Mouse (Mus musculus) layer of hippocampus, postnatal 10 days (tissue): ENCODE data around the gene Fut8. TPM values are rescaled to one million over a fixed set of nuclear protein-coding genes. Genes with fewer than 3 reads are reported as not detected.
A peak's percentile ranks its signal among the peaks of the same experiment; 100 is the strongest.

Experiments
- DNase-seq, 2 experiments: peaks; one replicate each; pipeline ENCODE4 v3.0.0; 2021; ENCODE audit warnings: low spot score in 2 of 2
- long read RNA-seq: library from polyadenylated mRNA; stranded (forward); transcript quantifications from one replicate; pipeline ENCODE4 v2.0.0, GENCODE M21; 2023
- total RNA-seq, 2 experiments: library from RNA; stranded (reverse); gene quantifications; 2 replicates each; pipeline ENCODE4 v1.2.3; 2021

The Fut8 gene
- total RNA-seq = 10 to 100 TPM; 88.7 to 90.9 TPM
- long read RNA-seq, transcript Fut8-201 (12 exons, 3,358 nt) = major isoform, 32 of 50 reads
- long read RNA-seq, partial matches to known transcripts = 4 of 50 reads
- long read RNA-seq, other reads (novel, unspliced or antisense) = 14 of 50 reads

DNA sequence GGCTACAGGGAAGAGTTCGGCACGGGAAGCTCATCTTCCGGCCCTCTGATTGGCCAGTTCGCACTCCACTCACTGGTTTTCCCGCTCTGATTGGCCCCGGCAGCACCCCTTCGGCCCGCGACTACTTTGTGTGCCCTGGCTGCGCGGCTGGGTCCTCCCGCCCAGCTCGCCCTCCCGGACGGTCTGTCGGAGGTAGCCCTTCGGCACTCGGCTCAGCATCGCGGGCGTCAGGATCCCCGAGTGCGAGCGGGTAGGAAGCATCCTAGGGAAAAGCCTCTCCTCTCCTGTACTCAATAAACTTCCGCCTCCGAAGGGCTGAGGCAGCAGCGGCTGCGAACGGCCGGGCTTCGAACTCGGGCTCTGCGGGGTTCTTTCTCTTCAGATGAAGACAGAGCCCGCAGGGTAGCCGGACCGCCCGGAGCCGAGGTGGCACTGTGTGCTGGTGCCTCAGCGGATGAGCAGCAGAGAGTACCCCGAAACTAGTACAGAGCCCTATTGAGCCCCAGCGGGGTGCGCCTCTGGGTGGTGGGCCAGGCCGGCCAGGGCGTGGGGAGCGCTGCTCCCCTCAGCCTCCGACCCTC lies at the start of gene Fut8:
Gene Fut8 (plus strand): TSS at position 176 of the 581 bp plus-strand sequence.
- peak; percentile 83 to 88 for DNase-seq

DNA sequence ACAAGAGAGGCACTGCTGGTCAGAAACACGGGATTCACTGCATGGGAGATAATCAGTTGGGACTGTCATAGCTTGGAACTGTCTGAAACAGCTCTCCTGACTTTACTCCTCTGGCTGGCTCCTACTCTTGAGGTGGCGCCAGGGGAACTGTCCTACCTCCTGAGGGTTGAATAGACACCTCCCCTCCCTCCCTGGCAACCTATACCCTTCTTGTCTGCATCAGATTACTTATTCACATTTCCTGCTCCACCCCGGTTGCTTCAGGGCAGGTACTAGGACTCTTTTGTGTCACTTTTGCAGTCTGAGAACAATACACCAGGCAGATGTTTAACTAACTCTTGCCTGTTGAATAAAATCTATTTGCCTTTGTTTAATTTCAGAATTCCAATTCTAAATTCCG lies 48.8 kb upstream of the Fut8 start:
- no peak for DNase-seq

DNA sequence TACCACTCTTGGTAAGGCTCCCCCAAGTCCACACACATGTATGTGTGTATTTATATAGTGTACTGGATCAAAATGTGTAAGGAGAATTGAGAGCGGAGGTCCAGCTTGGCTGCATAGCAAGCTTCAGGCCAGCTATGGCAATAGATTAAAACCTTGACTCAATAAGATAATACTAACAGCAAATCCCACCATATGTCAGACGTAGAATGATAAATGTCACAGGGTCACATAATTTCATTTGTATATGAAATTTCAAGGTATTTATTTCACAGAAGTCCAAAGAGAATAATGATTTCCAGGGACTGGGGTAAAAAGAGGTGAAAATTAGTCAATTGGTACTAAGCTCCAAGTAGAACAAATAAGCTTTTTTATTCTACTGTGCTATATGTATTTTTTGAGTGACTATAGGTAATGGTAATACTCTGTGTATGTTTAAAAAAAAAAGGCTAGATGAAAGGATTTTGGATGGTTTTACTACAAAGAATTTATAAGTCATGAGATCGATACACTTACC lies 47.9 kb upstream of the Fut8 start:
- DNase-seq = no peak

DNA sequence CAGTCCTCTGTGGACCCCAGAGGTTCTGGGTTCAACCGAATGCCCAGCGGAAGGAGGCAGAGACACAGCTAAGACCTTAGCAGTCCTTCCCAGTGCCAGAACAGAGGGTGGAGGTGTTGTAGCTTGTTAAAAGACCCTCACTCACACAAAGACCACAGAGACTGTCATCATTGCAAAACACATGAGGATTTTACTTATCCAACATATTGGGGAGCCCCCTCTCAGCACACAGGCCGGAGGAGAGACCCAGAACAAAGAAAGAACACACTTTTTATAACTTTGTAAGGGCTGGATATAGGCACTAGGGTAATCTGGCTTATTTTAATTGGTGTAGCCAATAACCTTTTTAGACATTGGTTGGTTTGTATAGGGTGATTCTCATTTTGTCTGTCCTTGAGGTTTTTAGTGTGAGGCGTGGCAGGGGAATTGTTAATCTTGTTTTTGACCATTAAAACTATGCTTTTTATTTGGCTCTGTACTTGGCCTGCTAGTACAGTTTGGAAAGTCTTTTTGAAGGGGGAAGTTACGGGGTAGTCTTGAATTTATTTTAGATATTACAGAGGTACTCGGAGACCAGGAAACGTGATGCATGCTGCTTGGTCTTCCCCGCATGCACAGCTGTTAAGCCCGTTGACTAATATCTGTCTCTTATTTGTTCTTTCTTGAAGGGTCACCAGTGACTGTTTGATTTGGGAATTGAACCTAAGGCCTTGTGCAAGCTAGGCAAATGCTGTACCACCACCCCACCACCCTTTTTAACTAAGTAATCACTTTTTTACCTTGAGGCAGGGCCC lies 46.2 kb upstream of the Fut8 start:
- DNase-seq = no peak

DNA sequence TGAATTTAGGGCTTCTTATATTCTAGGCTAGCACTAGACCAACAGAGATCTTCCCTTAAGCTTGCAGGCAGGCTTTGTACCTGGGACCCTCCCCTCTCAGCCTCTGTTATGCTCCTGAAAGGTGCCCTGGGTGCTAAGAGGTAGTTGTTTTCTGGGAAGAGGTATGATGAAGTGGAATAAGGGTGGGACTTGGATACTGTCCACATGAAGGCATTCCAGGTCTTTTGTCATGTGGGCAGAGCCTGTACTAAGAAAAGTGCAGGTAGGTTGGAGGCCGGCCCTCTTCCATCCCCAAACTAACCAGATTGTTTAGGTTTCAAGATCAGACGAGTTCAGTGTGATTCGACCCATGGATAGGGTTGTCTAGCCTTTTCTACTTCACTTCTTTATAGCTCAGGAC lies 45.2 kb upstream of the Fut8 start:
- DNase-seq = no peak

DNA sequence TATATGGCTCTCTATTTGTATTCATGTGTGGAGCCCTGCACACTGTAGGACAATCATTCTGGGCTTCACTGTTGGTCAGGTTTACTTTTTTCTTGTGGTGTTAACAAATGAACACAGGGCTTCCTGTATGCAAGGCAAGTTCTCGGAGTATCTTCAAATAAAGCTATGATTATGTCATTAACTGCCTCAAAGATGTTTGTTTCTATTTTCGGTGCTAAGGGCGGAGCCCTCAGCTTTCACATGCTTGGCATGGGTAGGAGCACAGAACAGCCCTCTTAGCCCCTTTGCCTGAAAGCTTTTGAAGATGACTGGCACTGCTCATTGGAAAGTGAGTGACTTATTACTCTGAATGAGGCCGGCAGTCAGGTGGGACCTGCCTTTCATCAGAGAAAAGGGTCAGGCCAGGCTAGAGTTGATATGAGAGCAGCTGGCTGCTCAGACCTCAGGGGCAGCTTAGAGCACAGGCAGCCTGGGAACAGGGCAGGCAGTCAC lies 44.7 kb upstream of the Fut8 start:
- DNase-seq = no peak

DNA sequence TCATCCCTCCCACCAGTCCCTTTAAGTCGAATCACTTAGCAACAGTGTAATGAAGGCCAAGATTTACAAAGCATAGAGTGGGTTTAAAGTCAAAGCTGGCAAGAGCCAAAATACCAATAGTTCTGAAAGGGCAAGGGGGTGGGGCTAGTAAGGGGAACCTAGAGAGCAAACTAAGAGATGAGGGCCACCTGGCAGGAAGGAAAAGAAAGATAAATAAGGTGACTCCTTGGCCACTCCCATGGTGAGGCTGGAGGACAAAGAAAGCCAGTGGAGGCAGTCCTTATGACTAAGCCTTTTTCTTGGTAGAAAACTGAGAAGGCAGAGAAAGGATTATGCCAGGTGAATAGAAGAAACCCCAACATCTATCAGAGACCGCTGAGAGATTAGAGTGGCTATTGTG lies 42.9 kb upstream of the Fut8 start:
- DNase-seq = no peak

DNA sequence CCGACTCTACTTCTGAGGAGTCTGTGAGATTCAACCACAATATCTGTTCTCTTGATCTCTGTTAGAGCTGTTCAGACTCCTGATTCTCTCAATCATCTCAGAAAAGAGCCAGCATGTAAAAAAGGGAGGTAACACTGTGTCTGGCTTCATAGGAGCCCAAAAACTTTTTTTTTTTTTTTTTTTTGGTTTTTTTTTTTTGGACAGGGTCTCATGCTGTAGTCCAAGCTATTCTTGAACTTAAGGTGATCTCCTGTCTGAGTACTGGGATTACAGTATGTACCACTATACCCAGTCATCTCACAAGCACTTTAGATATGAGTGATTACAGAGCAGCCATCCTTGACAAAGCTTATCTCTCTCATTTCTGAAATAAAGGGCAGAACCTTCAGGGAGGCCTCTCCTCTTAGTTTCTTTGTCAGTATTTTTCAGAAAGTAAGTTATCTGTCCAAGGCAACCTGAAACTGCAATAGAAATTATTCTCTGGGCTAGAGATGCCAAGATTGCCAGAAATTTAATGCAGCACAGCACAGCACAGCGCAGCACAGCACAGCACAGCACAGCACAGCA lies 41.3 kb upstream of the Fut8 start:
- no peak for DNase-seq

DNA sequence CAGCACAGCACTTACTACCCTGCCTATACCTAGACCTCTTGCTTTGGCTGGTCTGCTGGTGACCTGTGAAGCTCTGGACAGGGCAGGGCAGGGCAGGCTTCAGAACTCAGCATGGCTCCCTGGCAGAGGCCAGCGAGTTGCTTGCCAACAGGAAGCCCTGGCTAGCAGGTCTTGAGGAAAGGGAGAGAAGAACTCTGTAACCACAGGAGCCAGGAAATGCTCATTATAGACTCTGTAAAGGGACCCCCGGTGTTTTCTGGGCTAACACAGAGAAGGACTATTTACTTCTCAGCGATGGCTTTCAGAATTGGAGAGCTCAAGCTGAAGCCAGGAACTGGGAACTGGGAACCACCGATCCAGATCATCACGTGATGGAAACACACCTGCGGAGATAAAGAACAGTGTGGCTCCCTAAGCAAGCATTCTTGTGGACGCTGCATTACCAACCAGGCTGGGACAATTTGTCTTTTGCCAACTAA lies 40.8 kb upstream of the Fut8 start:
- DNase-seq = peak; percentile 14 to 20

DNA sequence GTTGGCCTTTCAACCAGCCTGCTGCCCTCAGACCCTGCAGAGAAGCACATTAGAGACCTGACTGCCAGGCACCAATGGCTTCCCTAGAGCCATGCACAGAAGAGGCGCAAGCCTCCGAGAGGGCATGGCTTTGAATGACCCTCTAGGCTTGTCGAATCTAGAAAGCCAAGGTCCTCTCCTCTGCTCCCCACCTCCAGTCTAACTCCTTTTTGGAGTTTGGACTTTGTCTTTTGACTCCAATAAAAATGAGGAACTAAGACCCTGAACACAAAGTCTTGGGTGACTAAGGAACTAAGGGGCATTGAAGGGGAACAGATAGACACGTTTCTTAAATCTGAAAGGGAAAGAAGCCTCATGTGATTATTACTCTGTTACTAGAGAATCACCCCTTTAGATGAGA lies 39.7 kb upstream of the Fut8 start:
- no peak for DNase-seq

DNA sequence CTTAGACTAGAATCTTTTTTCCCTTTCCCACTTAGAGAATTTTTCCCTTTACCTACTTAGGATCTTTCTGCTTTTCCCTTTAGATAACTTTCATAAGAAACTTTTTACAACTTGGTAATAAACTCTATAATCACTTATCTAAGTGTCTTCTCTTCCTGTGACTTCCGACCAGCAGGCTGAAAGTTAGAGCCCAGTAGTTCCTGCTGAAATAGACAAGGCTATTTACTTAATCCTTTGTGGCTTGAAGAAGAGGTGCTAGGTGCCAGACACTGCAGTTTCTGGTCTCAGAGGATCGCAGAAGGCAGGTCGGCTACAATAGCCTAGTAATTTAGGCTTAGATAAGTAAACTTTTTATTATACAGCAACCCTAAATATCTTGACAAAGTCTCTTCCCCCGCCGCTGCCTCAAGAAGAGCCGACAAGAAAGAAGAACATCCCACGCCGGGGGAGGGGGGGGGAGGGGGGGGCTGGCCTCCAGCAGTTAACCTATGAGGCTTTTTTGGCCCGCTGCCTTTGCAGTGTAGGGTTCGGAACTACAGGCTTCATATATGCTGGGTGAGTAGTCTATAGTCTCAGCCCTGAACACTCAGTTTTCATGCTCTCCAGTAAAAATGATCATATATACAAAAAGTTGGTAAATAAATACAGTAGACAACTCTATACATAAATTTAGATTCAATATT lies 36.3 kb upstream of the Fut8 start:
- no peak for DNase-seq

DNA sequence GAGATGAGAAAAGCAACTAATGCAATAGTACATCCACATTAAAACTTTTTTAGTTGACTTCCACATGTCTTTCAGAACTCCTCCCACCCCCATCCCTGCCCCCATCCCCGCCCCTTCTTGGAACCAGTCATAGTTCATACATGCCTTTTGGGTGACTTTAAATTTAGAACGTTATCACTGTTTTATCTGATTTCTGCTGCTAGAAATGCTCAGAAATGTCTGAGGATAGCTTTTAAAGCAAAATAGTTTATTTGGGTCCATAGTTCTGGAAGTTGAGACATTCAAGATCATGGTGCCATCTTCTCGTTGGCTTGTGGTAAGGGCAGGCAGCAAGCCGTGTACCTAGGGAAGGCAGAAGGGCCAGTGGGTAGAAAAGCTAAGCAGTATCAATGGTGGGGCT lies 34.8 kb upstream of the Fut8 start:
- no peak for DNase-seq

DNA sequence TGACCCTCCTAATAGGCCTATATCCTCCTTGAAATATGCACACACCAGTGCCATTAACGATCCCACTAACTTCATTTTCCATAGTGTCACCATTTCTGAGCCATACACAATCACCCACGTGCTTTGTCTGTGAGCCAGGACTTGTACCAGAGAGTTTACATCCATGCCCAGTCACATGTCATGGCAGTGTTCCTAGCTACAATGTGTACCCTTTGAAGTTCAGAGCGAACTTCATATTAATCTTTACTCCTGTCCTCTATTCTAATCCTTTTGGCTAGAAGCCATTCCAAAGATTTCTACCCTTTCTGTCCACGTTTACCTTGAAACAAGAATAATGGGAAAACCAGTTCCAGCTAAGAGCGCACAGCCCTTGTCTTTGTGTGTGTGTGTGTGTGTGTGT lies 31.1 kb upstream of the Fut8 start:
- DNase-seq = no peak

DNA sequence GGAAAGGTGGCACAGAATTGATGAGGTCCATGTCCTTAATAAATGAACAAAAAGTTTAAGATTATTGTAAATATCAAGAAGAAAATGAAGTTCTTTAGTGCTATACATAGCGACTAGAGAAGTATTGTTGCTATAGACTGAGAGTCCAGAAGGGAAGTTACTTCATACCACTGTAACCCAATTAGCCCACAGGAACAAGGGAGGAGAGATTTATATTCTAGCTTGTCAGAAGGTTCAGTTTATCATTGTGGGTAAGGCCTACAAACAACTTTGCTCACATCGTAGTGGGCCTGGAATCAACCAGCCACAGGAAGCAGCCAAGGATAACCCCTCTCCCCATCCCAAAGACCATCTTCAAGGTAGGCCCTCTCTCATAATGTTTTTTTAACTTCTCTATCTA lies 29.9 kb upstream of the Fut8 start:
- DNase-seq = no peak

DNA sequence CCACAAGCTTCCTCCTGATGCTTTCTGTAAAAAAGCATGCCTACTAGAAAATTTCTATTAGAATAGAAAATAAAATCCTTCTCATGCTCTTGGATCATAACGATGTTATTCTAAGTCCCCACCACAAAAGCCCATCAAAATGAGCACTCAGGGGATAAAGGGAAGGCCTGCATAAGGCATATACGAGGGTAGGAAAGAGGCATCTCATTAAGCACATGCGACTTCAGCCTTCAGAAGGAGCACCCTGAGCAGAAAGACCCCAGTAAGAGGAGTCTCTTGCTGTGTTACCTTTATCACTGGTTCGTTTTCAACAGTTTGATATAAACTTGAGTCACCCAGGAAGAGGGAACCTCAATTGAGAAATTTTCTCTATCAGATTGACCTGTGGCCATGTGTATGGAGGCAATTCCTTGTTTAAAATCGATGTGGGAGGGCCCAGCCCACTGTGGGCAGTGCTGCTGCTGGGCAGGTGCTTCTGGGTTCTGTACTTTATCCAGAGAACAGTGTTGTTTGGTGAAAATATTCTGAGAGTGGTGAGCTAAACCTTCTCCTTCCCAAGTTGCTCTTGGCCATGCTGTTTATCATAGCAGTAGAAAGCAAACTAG lies 29.2 kb upstream of the Fut8 start:
- DNase-seq = no peak

DNA sequence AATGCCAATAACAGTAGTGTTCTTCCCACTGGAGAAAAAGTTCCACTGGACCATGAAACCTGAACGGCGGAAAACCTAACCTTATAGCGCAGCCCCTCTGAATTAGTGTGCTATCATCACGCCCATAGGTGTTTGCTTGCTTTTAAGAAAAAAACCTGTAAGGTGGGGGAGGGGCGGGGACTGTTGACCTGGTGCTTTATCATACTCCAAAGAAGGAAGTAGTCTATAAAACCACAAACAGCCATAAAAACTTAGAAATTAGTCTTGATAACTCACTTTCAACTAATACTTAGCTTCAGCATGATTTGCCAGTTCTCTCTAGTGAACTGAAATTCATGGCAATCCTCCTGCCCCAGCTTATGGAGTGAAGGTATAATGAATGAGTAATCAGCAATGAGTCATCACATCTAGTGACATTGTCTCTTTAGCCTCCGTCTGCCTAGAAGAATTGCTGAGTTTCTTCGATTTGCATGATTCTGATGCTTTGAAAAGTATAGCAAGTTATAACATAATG lies 26.2 kb upstream of the Fut8 start:
- no peak for DNase-seq

DNA sequence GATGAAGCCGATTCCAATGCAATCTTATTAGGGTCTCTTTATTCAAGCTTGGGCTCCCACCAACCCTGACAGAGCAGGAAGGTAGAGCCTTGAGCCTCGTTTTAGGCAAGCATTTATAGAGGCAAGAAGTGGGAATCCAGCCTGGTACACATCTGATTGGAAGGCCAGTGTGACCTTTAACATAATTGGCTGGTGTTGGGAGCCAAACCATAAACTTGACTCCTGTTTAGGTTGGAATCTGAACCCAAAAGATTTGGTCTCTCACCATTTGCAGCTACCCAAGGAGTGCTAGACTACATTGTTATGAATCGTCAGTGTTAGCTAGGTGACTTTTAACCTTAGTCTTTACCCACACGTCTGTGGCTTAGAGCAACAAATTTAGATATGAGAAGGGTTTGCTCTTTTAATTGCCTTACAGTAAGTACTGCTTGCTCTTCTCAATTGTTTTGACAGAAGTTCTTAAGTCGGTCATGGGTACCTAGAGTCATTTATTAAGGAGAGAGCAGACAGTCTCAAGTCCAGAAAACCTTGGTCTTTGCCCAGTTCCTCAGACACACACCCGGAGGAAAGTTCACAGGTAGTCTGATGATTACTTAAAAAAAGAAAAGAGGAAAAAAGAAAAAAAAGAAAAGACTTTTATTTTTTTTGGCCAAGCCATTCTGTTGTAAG lies 23.9 kb upstream of the Fut8 start:
- DNase-seq = no peak

DNA sequence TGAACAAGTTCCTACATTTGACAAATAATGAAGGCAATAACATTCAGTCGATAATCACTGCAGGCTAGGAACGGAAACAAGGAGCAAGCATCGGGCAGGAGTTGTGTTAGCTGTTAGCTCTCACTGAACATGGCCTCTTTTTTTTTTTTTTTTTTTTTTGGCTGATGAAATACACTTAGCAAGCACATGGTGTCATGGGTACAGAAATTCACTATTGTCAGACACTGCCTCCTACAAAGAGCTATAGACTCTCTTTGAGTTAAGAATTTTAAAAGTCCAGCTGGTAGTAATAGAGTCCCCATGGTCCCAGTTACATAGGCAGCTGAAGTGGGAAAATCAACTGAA lies 23.4 kb upstream of the Fut8 start:
- DNase-seq = no peak

DNA sequence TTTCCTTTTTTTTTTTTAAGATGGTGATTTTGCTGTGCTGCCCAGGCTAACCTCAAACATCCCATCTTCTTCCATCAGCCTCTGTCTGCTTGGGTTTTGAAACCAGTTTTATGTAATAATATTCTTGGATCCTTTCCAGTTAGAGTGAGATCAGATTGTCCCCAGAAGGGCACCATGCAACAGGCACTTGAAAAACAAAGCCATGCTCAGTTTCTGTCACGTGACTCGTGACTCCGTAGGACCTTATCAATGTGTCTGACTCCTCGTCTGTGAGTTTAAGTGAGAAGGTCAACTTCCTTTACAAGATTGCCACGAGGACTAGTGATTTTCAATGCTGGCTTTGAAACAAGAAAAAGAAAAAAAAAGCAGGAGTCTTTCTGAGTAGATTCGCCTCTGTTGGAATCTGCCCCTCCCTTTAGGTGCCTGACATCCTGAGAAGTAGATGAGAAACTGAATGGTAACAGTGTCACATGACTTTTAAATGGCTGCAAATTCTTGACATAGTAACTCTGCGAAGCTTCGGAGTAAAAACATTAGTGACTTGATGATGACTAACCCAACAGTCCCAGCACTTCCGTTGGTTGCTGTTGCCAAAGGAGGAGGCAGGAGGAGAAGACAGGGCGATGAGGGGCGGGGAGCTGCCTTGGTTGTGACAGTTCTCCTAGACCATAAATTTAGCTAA lies 21.3 kb upstream of the Fut8 start:
- no peak for DNase-seq

DNA sequence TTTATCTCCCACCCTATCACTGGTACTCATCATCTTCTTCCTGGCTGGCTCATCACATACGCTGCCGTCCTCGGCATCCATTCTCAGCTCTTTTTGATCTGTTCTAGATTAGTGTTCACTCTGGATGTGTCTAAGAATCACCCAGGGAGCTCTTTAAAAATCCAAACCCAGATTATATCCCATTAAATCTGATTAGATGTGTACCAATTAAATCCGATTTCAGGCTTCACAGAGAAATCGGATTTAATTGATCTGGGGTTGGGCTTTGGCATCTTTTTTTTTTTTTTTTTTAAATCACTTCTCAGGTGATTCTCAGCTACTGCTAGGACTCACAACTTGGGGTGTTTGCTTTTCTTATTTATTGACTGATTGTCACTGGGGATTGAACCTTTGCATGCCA lies 17.3 kb upstream of the Fut8 start:
- DNase-seq = no peak
